Comparison of ENCODE assay signal across 26 mouse cellular contexts in the genomic region with DNA sequence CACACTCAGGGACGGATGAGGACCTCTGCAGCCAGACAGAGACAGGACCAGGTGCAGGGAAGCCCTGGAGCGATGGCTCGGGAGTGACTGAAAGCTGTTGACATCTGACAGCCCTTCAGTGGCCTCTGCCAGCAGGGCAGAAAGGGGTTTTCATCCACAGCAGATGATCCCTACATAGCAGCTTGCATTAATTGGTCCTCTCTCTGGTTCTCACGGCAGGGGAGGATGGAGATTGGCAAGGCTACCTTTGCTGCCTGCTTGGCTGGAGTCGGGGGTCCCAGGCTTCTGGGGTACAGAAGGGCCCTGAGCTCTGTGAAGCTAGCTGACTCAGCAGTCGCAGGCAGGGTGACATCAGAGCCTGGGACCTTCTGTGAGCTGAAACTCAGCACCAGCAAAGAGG. TPM values are rescaled to one million over a fixed set of nuclear protein-coding genes. Genes with fewer than 3 reads are reported as not detected.
DNase-seq lines count a peak whose midpoint lies in the region; ATAC-seq and TF ChIP-seq lines count a peak whose summit lies in the region.
"Had no signal": no experiment of that assay in that cellular context is flagged by ENCODE, and none has a peak within 500 bp of the region (broad histone marks: within the 10 kb centered on the region; RNA-seq: fewer than 3 reads in every experiment).

No protein-coding gene starts in this region.

- no peak overlapping the region for H3K4me3 ChIP-seq in midbrain, postnatal 0 days (ENCODE audit: low read depth, low read length)
- no peak overlapping the region for H3K4me3 ChIP-seq in midbrain, embryonic 15.5 days
- no peak overlapping the region for H3K4me3 ChIP-seq in forebrain, embryonic 14.5 days (ENCODE audit: low read depth, low read length)
- H3K4me3 ChIP-seq in limb, embryonic 10.5 days, result no peak overlapping the region
- H3K4me3 ChIP-seq: embryonic facial prominence, embryonic 12.5 days; left cerebral cortex, adult 2 months; midbrain, embryonic 12.5 days; myocyte; neural tube, embryonic 13.5 days had no signal

- DNase-seq in frontal cortex, adult 2 months (ENCODE audit: extremely low spot score in 1 of 2, low spot score in 1 of 2), result no peak
- peak; percentile 44 for DNase-seq in midbrain, postnatal 0 days (ENCODE audit: low spot score)
- DNase-seq in forebrain, embryonic 14.5 days (ENCODE audit: low spot score), result peak; percentile 49
- DNase-seq in limb, embryonic 10.5 days (ENCODE audit: low spot score), result peak; percentile 23
- DNase-seq: adrenal gland, postnatal 10 days; cerebellum, adult 9-11 months; gastrocnemius, postnatal 14 days; heart, adult 11 months; heart, postnatal 36 days; kidney, adult 2 months; kidney, postnatal 10 days; lung, postnatal 4 days; right cerebral cortex, postnatal 25 days; spleen, adult 18-20 months had no signal

- H3K27me3 ChIP-seq in midbrain, postnatal 0 days (ENCODE audit: insufficient read depth, low read length), result 0 out of 2 replicates have a peak, but pooled peaks cover 4% of the 10 kb centered on the region
- H3K27me3 ChIP-seq in midbrain, embryonic 15.5 days (replicated peaks), result no peaks in the 10 kb centered on the region
- H3K27me3 ChIP-seq in forebrain, embryonic 14.5 days (replicated peaks; ENCODE audit: control insufficient read depth, insufficient read depth, low read length), result no peaks in the 10 kb centered on the region
- H3K27me3 ChIP-seq in limb, embryonic 10.5 days (ENCODE audit: low read depth, poor library complexity, severe bottlenecking), result no peaks in the 10 kb centered on the region
- H3K27me3 ChIP-seq: embryonic facial prominence, embryonic 12.5 days; midbrain, embryonic 12.5 days; neural tube, embryonic 13.5 days had no signal

- 0 out of 2 replicates have a peak, but pooled peaks have one; percentile 38 for ATAC-seq in frontal cortex, adult (ENCODE audit: low TSS enrichment)
- ATAC-seq in midbrain, postnatal 0 days (ENCODE audit: low FRiP score), result no peak
- ATAC-seq in midbrain, embryonic 15.5 days (replicated peaks), result no peak
- ATAC-seq in forebrain, embryonic 14.5 days, result peak; percentile 22; the same call in 1 of the 2 replicates
- no peak for ATAC-seq in megakaryocyte-erythroid progenitor cell, adult 5-6 weeks (replicated peaks; ENCODE audit: low FRiP score, low TSS enrichment, poor library complexity, severe bottlenecking)

- whole genome bisulfite sequencing in midbrain, postnatal 0 days, result 58% methylated on average over 6 of the region's 6 CpGs
- 67% methylated on average over 6 of the region's 6 CpGs for WGBS in midbrain, embryonic 15.5 days
- WGBS in forebrain, embryonic 14.5 days, result 55% methylated on average over 6 of the region's 6 CpGs
- WGBS in limb, embryonic 10.5 days, result 76% methylated on average over 6 of the region's 6 CpGs

- no peaks in the 10 kb centered on the region for H3K4me1 ChIP-seq in midbrain, postnatal 0 days (ENCODE audit: insufficient read depth, low read length)
- peaks cover 9% of the 10 kb centered on the region for H3K4me1 ChIP-seq in midbrain, embryonic 15.5 days
- H3K4me1 ChIP-seq in forebrain, embryonic 14.5 days (ENCODE audit: control insufficient read depth, insufficient read depth, low read length), result 0 out of 2 replicates have a peak, but pooled peaks cover 3% of the 10 kb centered on the region
- H3K4me1 ChIP-seq in limb, embryonic 10.5 days, result peaks cover 5% of the 10 kb centered on the region; the same call in 1 of the 2 replicates
- H3K4me1 ChIP-seq: neural tube, embryonic 13.5 days had no signal

- H3K36me3 ChIP-seq in midbrain, postnatal 0 days (ENCODE audit: insufficient read depth, low read length), result no peaks in the 10 kb centered on the region
- H3K36me3 ChIP-seq in midbrain, embryonic 15.5 days (replicated peaks), result no peaks in the 10 kb centered on the region
- H3K36me3 ChIP-seq in forebrain, embryonic 14.5 days (ENCODE audit: control insufficient read depth, insufficient read depth, low read length), result no peaks in the 10 kb centered on the region
- H3K36me3 ChIP-seq in limb, embryonic 10.5 days, result no peaks in the 10 kb centered on the region
- H3K36me3 ChIP-seq: embryonic facial prominence, embryonic 12.5 days; midbrain, embryonic 12.5 days; neural tube, embryonic 13.5 days had no signal

- H3K9me3 ChIP-seq in midbrain, postnatal 0 days (ENCODE audit: low read length), result no peaks in the 10 kb centered on the region
- H3K9me3 ChIP-seq in midbrain, embryonic 15.5 days, result no peaks in the 10 kb centered on the region
- no peaks in the 10 kb centered on the region for H3K9me3 ChIP-seq in forebrain, embryonic 14.5 days (replicated peaks; ENCODE audit: control insufficient read depth, low read length)
- no peaks in the 10 kb centered on the region for H3K9me3 ChIP-seq in limb, embryonic 10.5 days (replicated peaks)
- H3K9me3 ChIP-seq: embryonic facial prominence, embryonic 12.5 days; neural tube, embryonic 13.5 days had no signal

- no peak overlapping the region for H3K27ac ChIP-seq in midbrain, postnatal 0 days (ENCODE audit: low read depth, low read length)
- H3K27ac ChIP-seq in midbrain, embryonic 15.5 days, result no peak overlapping the region
- no peak overlapping the region for H3K27ac ChIP-seq in forebrain, embryonic 14.5 days (ENCODE audit: low read depth, low read length)
- no peak overlapping the region for H3K27ac ChIP-seq in limb, embryonic 10.5 days
- H3K27ac ChIP-seq: embryonic facial prominence, embryonic 12.5 days; hindbrain, embryonic 14.5 days; left cerebral cortex, adult 2 months; midbrain, embryonic 12.5 days; neural tube, embryonic 13.5 days had no signal

- TF ChIP-seq CTCF in midbrain, postnatal 0 days (IDR thresholded peaks at IDR 0.05), result no peak

- H3K9ac ChIP-seq in midbrain, postnatal 0 days (replicated peaks; ENCODE audit: low read length, poor library complexity, severe bottlenecking), result no peak overlapping the region
- no peak overlapping the region for H3K9ac ChIP-seq in midbrain, embryonic 15.5 days
- no peak overlapping the region for H3K9ac ChIP-seq in forebrain, embryonic 14.5 days (ENCODE audit: low read length)
- H3K9ac ChIP-seq: embryonic facial prominence, embryonic 12.5 days; hindbrain, embryonic 14.5 days; midbrain, embryonic 12.5 days; neural tube, embryonic 13.5 days had no signal

- H3K4me2 ChIP-seq in midbrain, postnatal 0 days (ENCODE audit: low read depth, low read length, poor library complexity, severe bottlenecking), result no peak overlapping the region
- H3K4me2 ChIP-seq in midbrain, embryonic 15.5 days, result no peak overlapping the region
- H3K4me2 ChIP-seq in forebrain, embryonic 14.5 days (ENCODE audit: low read length), result no peak overlapping the region
- H3K4me2 ChIP-seq: embryonic facial prominence, embryonic 12.5 days; hindbrain, embryonic 14.5 days; midbrain, embryonic 12.5 days; neural tube, embryonic 13.5 days had no signal

RNA-seq across cellular contexts. Expression of gene D1Pas1, which starts 24.3 kb away (rescaled TPM):
- not detected in 2 replicates for polyA plus RNA-seq in frontal cortex, adult 2 months (2012; rRNA removed)
- total RNA-seq in midbrain, postnatal 0 days (2014; rRNA removed), result not detected in 2 replicates
- polyA plus RNA-seq in midbrain, postnatal 0 days (2015; fragmentation: Nextera tagmentation; extraction: Ambion mirVana), result 0.06 and 0.13 TPM in 2 replicates
- polyA plus RNA-seq in midbrain, embryonic 15.5 days (2015; fragmentation: Nextera tagmentation; extraction: Ambion mirVana), result 0.09 TPM in 1 of 2 replicates, not detected in the other
- polyA plus RNA-seq in forebrain, embryonic 14.5 days (2014; fragmentation: Nextera tagmentation; extraction: Ambion mirVana), result 0.05 and 0.11 TPM in 2 replicates
- 0.09 and 0.16 TPM in 2 replicates for polyA plus RNA-seq in limb, embryonic 10.5 days (2016; fragmentation: Nextera tagmentation; extraction: Ambion mirVana)
- not detected in 2 replicates for total RNA-seq in megakaryocyte-erythroid progenitor cell, adult 5-6 weeks (2014; fragmentation: Nextera tagmentation)
- total RNA-seq in megakaryocyte-erythroid progenitor cell, adult 5-6 weeks (2017), result not detected in 2 replicates
- total RNA-seq: adrenal gland, postnatal 10 days; gastrocnemius, postnatal 14 days; heart, postnatal 36 days; left cerebral cortex, adult 2 months; liver, adult 2 months had no signal
- polyA plus RNA-seq: C2C12; embryonic facial prominence, embryonic 12.5 days; liver, adult 2 months; liver, embryonic 16.5 days; myocyte had no signal

Comparison
In these comparisons a context has a peak if more than half of its experiments do, and no peak if none do; other contexts are left out.
1. ATAC-seq: peak in frontal cortex, adult (single experiment) and forebrain, embryonic 14.5 days (single experiment); none in midbrain, postnatal 0 days (single experiment), midbrain, embryonic 15.5 days (single experiment) and megakaryocyte-erythroid progenitor cell, adult 5-6 weeks (single experiment).
2. DNase-seq: peak in midbrain, postnatal 0 days (single experiment), forebrain, embryonic 14.5 days (single experiment) and limb, embryonic 10.5 days (single experiment); none in frontal cortex, adult 2 months (0 of 2).